Mouse (Mus musculus) myocyte (in vitro differentiated cells): ENCODE data around the gene Creb3l1. TPM values are rescaled to one million over a fixed set of nuclear protein-coding genes. Genes with fewer than 3 reads are reported as not detected.

Experiments used
- H3K27me3 ChIP-seq: one replicate; pipeline ENCODE4 v1.6.1; 2011; ENCODE audit not compliant: control insufficient read depth, insufficient read depth, insufficient read length
- H3K36me3 ChIP-seq: one replicate; pipeline ENCODE4 v1.6.1; 2011; ENCODE audit not compliant: control insufficient read depth, insufficient read depth
- H3K4me2 ChIP-seq: one replicate; pipeline ENCODE4 v1.6.1; 2011; ENCODE audit warnings: low read depth, control low read depth
- H3K4me3 ChIP-seq: one replicate; pipeline ENCODE4 v1.5.1; 2011; ENCODE audit warnings: mild to moderate bottlenecking, control low read depth, moderate library complexity
- H3K79me2 ChIP-seq: one replicate; pipeline ENCODE4 v1.6.1; 2011; ENCODE audit not compliant: control insufficient read depth, insufficient read depth
- H3ac ChIP-seq: one replicate; pipeline ENCODE4 v1.6.1; 2011; ENCODE audit not compliant: control insufficient read depth, insufficient read length
- CEBPB ChIP-seq: IDR thresholded peaks from 2 replicates; pipeline ENCODE4 v1.6.1; 2011; ENCODE audit warnings: mild to moderate bottlenecking, moderate library complexity; ENCODE audit not compliant: poor library complexity, insufficient read depth, severe bottlenecking
- E2F4 ChIP-seq: IDR thresholded peaks from one replicate; pipeline ENCODE4 v1.6.1; 2011; ENCODE audit warnings: mild to moderate bottlenecking, control low read depth, moderate library complexity; ENCODE audit not compliant: insufficient read depth
- MAX ChIP-seq: IDR thresholded peaks from one replicate; pipeline ENCODE4 v1.6.1; 2011; ENCODE audit warnings: low read depth, mild to moderate bottlenecking, control low read depth
- MYOD1 ChIP-seq, 3 experiments: IDR thresholded peaks; one replicate each; pipeline ENCODE4 v1.6.1; 2011; ENCODE audit warnings: control low read depth in 2 of 3, low read depth in 2 of 3, mild to moderate bottlenecking in 2 of 3, moderate library complexity in 1 of 3; ENCODE audit not compliant: insufficient read length in 2 of 3, control insufficient read depth in 1 of 3
- MYOG ChIP-seq, 3 experiments: IDR thresholded peaks; one replicate each; pipeline ENCODE4 v1.6.1; 2011; ENCODE audit warnings: control low read depth in 2 of 3, low read depth in 2 of 3, mild to moderate bottlenecking in 2 of 3; ENCODE audit not compliant: insufficient read length in 2 of 3, control insufficient read depth in 1 of 3, insufficient read depth in 1 of 3
- POLR2A ChIP-seq: IDR thresholded peaks from one replicate; pipeline ENCODE4 v1.6.1; 2011; ENCODE audit warnings: low read depth, mild to moderate bottlenecking, control low read depth, moderate library complexity; ENCODE audit not compliant: insufficient read length
- POLR2AphosphoS2 ChIP-seq: IDR thresholded peaks from one replicate; pipeline ENCODE4 v1.6.1; 2011; ENCODE audit warnings: low read depth, control low read depth; ENCODE audit not compliant: insufficient read length
- REST ChIP-seq: IDR thresholded peaks from one replicate; pipeline ENCODE4 v1.6.1; 2011; ENCODE audit warnings: mild to moderate bottlenecking, control low read depth, moderate library complexity; ENCODE audit not compliant: insufficient read depth, insufficient read length
- SRF ChIP-seq: IDR thresholded peaks from one replicate; pipeline ENCODE4 v1.6.1; 2011; ENCODE audit warnings: low read depth; ENCODE audit not compliant: control insufficient read depth, insufficient read length
- TCF12 ChIP-seq: IDR thresholded peaks from one replicate; pipeline ENCODE4 v1.6.1; 2011; ENCODE audit warnings: mild to moderate bottlenecking, control low read depth; ENCODE audit not compliant: poor library complexity, insufficient read depth, severe bottlenecking
- TCF3 ChIP-seq: IDR thresholded peaks from one replicate; pipeline ENCODE4 v1.6.1; 2011; ENCODE audit warnings: low read depth, control low read depth; ENCODE audit not compliant: insufficient read length
- USF1 ChIP-seq: IDR thresholded peaks from one replicate; pipeline ENCODE4 v1.6.1; 2011; ENCODE audit warnings: low read depth, mild to moderate bottlenecking, control low read depth, moderate library complexity
- polyA plus RNA-seq: library from polyadenylated mRNA; unstranded; fragments of >200 nt; fragmentation: generic; extraction: Trizol; gene quantifications from one replicate; pipeline ENCODE4 v1.2.1, GENCODE M21; 2012; ENCODE audit warnings: missing spikeins

The Creb3l1 gene
- polyA plus RNA-seq, 1 experiment: 97.3 TPM

- Histone ChIP-seq H3ac (no peak overlapping the region), H3K4me3 (no peak overlapping the region), H3K27me3 (no peaks in the 10 kb centered on the region), H3K4me2 (no peak overlapping the region), H3K36me3 (no peaks in the 10 kb centered on the region), H3K79me2 (no peaks in the 10 kb centered on the region)
- no peak for TF ChIP-seq CEBPB
- no peak for TF ChIP-seq POLR2A
- TF ChIP-seq SRF: no peak
- TF ChIP-seq MYOG (IDR thresholded peaks at IDR 0.05; ENCODE audit: control insufficient read depth in 1 of 3, insufficient read depth in 1 of 3, insufficient read length in 2 of 3, low read depth in 2 of 3): no peak
- no peak for TF ChIP-seq MYOD1 (IDR thresholded peaks at IDR 0.05; ENCODE audit: control insufficient read depth in 1 of 3, insufficient read length in 2 of 3, low read depth in 2 of 3)
- no peak for TF ChIP-seq USF1
- TF ChIP-seq POLR2AphosphoS2: no peak
- TF ChIP-seq MAX: no peak
- TF ChIP-seq REST: no peak
- TF ChIP-seq TCF3: no peak
- no peak for TF ChIP-seq TCF12
- no peak for TF ChIP-seq E2F4
Observed at GRCm38 (mm10) chr2:92065938-92066337, 41.6 kb upstream of the Creb3l1 start.

GRCm38 (mm10) chr2:92065269-92065888 is 41.1 kb upstream of the Creb3l1 start:
- Histone ChIP-seq H3K36me3 (no peaks in the 10 kb centered on the region), H3ac (no peak overlapping the region)
- TF ChIP-seq POLR2A (no peak), SRF (no peak), E2F4 (no peak), MAX (no peak)

GRCm38 (mm10) chr2:92063106-92063505 is 38.8 kb upstream of the Creb3l1 start:
- no peak overlapping the region for H3ac ChIP-seq

More at GRCm38 (mm10) chr2:92065269-92065888, 41.1 kb upstream of the Creb3l1 start:
- Histone ChIP-seq H3K27me3 (no peaks in the 10 kb centered on the region), H3K4me2 (no peak overlapping the region), H3K4me3 (no peak overlapping the region), H3K79me2 (no peaks in the 10 kb centered on the region)

DNA sequence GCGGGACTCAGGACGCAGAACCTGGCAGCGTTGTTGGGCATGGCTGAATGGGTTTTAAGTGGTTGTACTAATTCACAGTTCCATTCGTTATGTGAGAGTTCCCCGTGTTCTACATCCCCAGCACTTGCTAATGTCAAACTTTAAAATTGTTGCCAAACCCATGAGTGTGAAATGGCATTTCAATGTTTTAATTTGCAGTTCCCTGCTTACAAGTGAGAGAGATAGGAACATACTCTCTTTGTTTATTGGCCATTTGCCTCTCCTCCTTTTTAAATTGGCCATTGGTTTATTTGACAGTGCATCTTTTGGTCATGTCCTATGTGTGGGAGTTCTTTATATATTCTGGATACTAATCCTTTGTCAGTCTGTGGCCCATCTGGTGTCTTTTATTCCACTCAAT is 37.0 kb upstream of the Creb3l1 start:
- TF ChIP-seq CEBPB: no peak
- TF ChIP-seq E2F4: no peak
- no peak for TF ChIP-seq POLR2AphosphoS2
- no peak for TF ChIP-seq TCF12
- no peak for TF ChIP-seq MYOG (IDR thresholded peaks at IDR 0.05; ENCODE audit: control insufficient read depth in 1 of 3, insufficient read depth in 1 of 3, insufficient read length in 2 of 3, low read depth in 2 of 3)
- no peak for TF ChIP-seq SRF
- TF ChIP-seq REST: no peak
- TF ChIP-seq POLR2A: no peak
- TF ChIP-seq TCF3: no peak
- TF ChIP-seq MYOD1 (IDR thresholded peaks at IDR 0.05; ENCODE audit: control insufficient read depth in 1 of 3, insufficient read length in 2 of 3, low read depth in 2 of 3): no peak
- TF ChIP-seq USF1: no peak
- TF ChIP-seq MAX: no peak
- H3ac ChIP-seq: no peak overlapping the region
- no peaks in the 10 kb centered on the region for H3K79me2 ChIP-seq
- no peak overlapping the region for H3K4me3 ChIP-seq
- no peak overlapping the region for H3K4me2 ChIP-seq
- H3K36me3 ChIP-seq: no peaks in the 10 kb centered on the region
- no peaks in the 10 kb centered on the region for H3K27me3 ChIP-seq

More at GRCm38 (mm10) chr2:92063106-92063505, 38.8 kb upstream of the Creb3l1 start:
- Histone ChIP-seq H3K4me3 (no peak overlapping the region), H3K4me2 (no peak overlapping the region), H3K79me2 (no peaks in the 10 kb centered on the region), H3K27me3 (no peaks in the 10 kb centered on the region), H3K36me3 (no peaks in the 10 kb centered on the region)
- TF ChIP-seq TCF12 (no peak), MYOD1 (IDR thresholded peaks at IDR 0.05; ENCODE audit: control insufficient read depth in 1 of 3, insufficient read length in 2 of 3, low read depth in 2 of 3) (no peak), REST (no peak), TCF3 (no peak), MYOG (IDR thresholded peaks at IDR 0.05; ENCODE audit: control insufficient read depth in 1 of 3, insufficient read depth in 1 of 3, insufficient read length in 2 of 3, low read depth in 2 of 3) (no peak), SRF (no peak), CEBPB (no peak), POLR2AphosphoS2 (no peak), MAX (no peak), USF1 (no peak), E2F4 (no peak), POLR2A (no peak)

- peak overlapping the region; percentile 55 for H3K4me3 ChIP-seq
Observed at GRCm38 (mm10) chr2:92060291-92060690, 36.0 kb upstream of the Creb3l1 start.

More at GRCm38 (mm10) chr2:92060291-92060690, 36.0 kb upstream of the Creb3l1 start:
- no peaks in the 10 kb centered on the region for H3K79me2 ChIP-seq
- TF ChIP-seq SRF (no peak), POLR2AphosphoS2 (no peak), MAX (no peak), E2F4 (no peak)
- no peak overlapping the region for H3ac ChIP-seq
- H3K36me3 ChIP-seq: no peaks in the 10 kb centered on the region
- peak overlapping the region; percentile 100 for H3K4me2 ChIP-seq
- H3K27me3 ChIP-seq: no peaks in the 10 kb centered on the region
